ENCODE assay signal across 15 mouse cellular contexts in the genomic region with DNA sequence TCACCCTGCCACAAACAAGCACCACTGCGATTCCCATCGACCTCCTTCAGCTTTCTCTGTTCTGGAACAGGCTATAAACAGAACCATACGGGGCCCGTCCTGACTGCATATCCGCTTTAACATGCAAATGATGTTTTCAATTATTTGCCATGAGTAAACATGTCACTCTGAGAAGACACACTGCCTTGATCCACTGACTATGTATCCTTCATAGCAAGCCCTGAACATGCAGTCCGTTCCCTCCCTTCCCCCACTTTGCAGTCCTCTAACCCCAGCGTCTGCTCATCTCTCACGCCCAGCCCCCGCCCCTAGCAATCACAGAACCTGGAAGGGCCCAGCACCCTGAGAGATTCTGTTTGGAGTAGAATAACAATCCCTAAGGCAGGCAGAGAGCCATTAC.
DNase-seq lines count a peak whose midpoint lies in the region; ATAC-seq lines count a peak whose summit lies in the region.
"Had no signal": no experiment of that assay in that cellular context is flagged by ENCODE, and none has a peak within 500 bp of the region (broad histone marks: within the 10 kb centered on the region; RNA-seq: fewer than 3 reads in every experiment).

No protein-coding gene starts in this region.

- ATAC-seq in hindbrain, embryonic 13.5 days (ENCODE audit: low FRiP score) = no peak
- ATAC-seq in hindbrain, embryonic 16.5 days = no peak
- ATAC-seq in midbrain, embryonic 15.5 days (replicated peaks) = peak; percentile 16
- ATAC-seq: Patski had no signal

- H3K27ac ChIP-seq in hindbrain, embryonic 13.5 days = peak overlapping the region; percentile 44; the same call in 1 of the 2 replicates
- no peak overlapping the region for H3K27ac ChIP-seq in hindbrain, embryonic 16.5 days (ENCODE audit: low read depth, low read length)
- 0 out of 2 replicates have a peak overlapping the region, but pooled peaks have one; percentile 0 for H3K27ac ChIP-seq in embryonic facial prominence, embryonic 10.5 days (replicated peaks)
- no peak overlapping the region for H3K27ac ChIP-seq in midbrain, embryonic 15.5 days
- H3K27ac ChIP-seq: hindbrain, embryonic 15.5 days; lung, embryonic 15.5 days; neural tube, embryonic 12.5 days; stomach, postnatal 0 days had no signal

- H3K4me2 ChIP-seq in hindbrain, embryonic 13.5 days = no peak overlapping the region
- H3K4me2 ChIP-seq in hindbrain, embryonic 16.5 days (ENCODE audit: low read length) = no peak overlapping the region
- no peak overlapping the region for H3K4me2 ChIP-seq in midbrain, embryonic 15.5 days
- H3K4me2 ChIP-seq: hindbrain, embryonic 15.5 days; lung, embryonic 15.5 days; neural tube, embryonic 12.5 days had no signal

- H3K4me1 ChIP-seq in hindbrain, embryonic 13.5 days (replicated peaks) = peaks cover 39% of the 10 kb centered on the region
- H3K4me1 ChIP-seq in hindbrain, embryonic 16.5 days (ENCODE audit: control insufficient read depth, insufficient read depth, low read depth, low read length) = peaks cover 18% of the 10 kb centered on the region
- peaks cover 38% of the 10 kb centered on the region for H3K4me1 ChIP-seq in embryonic facial prominence, embryonic 10.5 days
- peaks cover 17% of the 10 kb centered on the region for H3K4me1 ChIP-seq in midbrain, embryonic 15.5 days

- no peaks in the 10 kb centered on the region; the same call in 1 of the 2 replicates for H3K9me3 ChIP-seq in hindbrain, embryonic 13.5 days
- H3K9me3 ChIP-seq in hindbrain, embryonic 16.5 days (ENCODE audit: control insufficient read depth, low read length) = no peaks in the 10 kb centered on the region
- no peaks in the 10 kb centered on the region for H3K9me3 ChIP-seq in embryonic facial prominence, embryonic 10.5 days
- no peaks in the 10 kb centered on the region for H3K9me3 ChIP-seq in midbrain, embryonic 15.5 days
- H3K9me3 ChIP-seq: hindbrain, embryonic 15.5 days; lung, embryonic 15.5 days; megakaryocyte, embryonic 14.5 days; neural tube, embryonic 12.5 days had no signal

- no peaks in the 10 kb centered on the region for H3K36me3 ChIP-seq in hindbrain, embryonic 13.5 days
- no peaks in the 10 kb centered on the region for H3K36me3 ChIP-seq in hindbrain, embryonic 16.5 days (ENCODE audit: control insufficient read depth, insufficient read depth, low read length)
- no peaks in the 10 kb centered on the region for H3K36me3 ChIP-seq in embryonic facial prominence, embryonic 10.5 days (replicated peaks)
- no peaks in the 10 kb centered on the region for H3K36me3 ChIP-seq in midbrain, embryonic 15.5 days (replicated peaks)
- H3K36me3 ChIP-seq: hindbrain, embryonic 15.5 days; lung, embryonic 15.5 days; neural tube, embryonic 12.5 days had no signal

- no peak overlapping the region for H3K9ac ChIP-seq in hindbrain, embryonic 13.5 days
- H3K9ac ChIP-seq in hindbrain, embryonic 16.5 days (ENCODE audit: low read depth, low read length) = no peak overlapping the region
- no peak overlapping the region for H3K9ac ChIP-seq in midbrain, embryonic 15.5 days
- H3K9ac ChIP-seq: hindbrain, embryonic 15.5 days; lung, embryonic 15.5 days; neural tube, embryonic 12.5 days had no signal

- H3K27me3 ChIP-seq in hindbrain, embryonic 13.5 days = peaks cover 19% of the 10 kb centered on the region; the same call in 1 of the 2 replicates
- no peaks in the 10 kb centered on the region for H3K27me3 ChIP-seq in hindbrain, embryonic 16.5 days (replicated peaks; ENCODE audit: control insufficient read depth, insufficient read depth, low read length)
- H3K27me3 ChIP-seq in embryonic facial prominence, embryonic 10.5 days (replicated peaks; ENCODE audit: low read depth, poor library complexity, severe bottlenecking) = peaks cover 82% of the 10 kb centered on the region
- 0 out of 2 replicates have a peak, but pooled peaks cover 8% of the 10 kb centered on the region for H3K27me3 ChIP-seq in midbrain, embryonic 15.5 days (replicated peaks)
- H3K27me3 ChIP-seq: hindbrain, embryonic 15.5 days; lung, embryonic 15.5 days had no signal

- 22% methylated on average over 9 of the region's 9 CpGs for WGBS in hindbrain, embryonic 13.5 days
- 21% methylated on average over 9 of the region's 9 CpGs for WGBS in hindbrain, embryonic 16.5 days
- 15% methylated on average over 9 of the region's 9 CpGs for WGBS in embryonic facial prominence, embryonic 10.5 days
- WGBS in midbrain, embryonic 15.5 days = 18% methylated on average over 9 of the region's 9 CpGs

- DNase-seq in ES-CJ7 (ENCODE audit: low read depth, low spot score) = peak; percentile 90
- DNase-seq in embryonic facial prominence, embryonic 10.5 days (ENCODE audit: low spot score) = peak; percentile 31
- DNase-seq in thymus, postnatal 36 days = no peak
- DNase-seq in frontal cortex, postnatal 10 days (ENCODE audit: low spot score in 2 of 2) = no peak
- DNase-seq: cerebellum, adult 2 months; thymus, postnatal 4 days had no signal

- no peak overlapping the region for H3K4me3 ChIP-seq in hindbrain, embryonic 13.5 days
- H3K4me3 ChIP-seq in hindbrain, embryonic 16.5 days (ENCODE audit: low read length) = no peak overlapping the region
- 0 out of 2 replicates have a peak overlapping the region, but pooled peaks have one; percentile 0 for H3K4me3 ChIP-seq in embryonic facial prominence, embryonic 10.5 days
- no peak overlapping the region for H3K4me3 ChIP-seq in midbrain, embryonic 15.5 days
- H3K4me3 ChIP-seq: hindbrain, embryonic 15.5 days; lung, embryonic 15.5 days; megakaryocyte, embryonic 14.5 days; neural tube, embryonic 12.5 days had no signal

Comparison
In these comparisons a context has a peak if more than half of its experiments do, and no peak if none do; other contexts are left out.
1. H3K27ac ChIP-seq: peak in hindbrain, embryonic 13.5 days (single experiment) and embryonic facial prominence, embryonic 10.5 days (single experiment); none in hindbrain, embryonic 16.5 days (single experiment) and midbrain, embryonic 15.5 days (single experiment).
2. DNase-seq: peak in ES-CJ7 (single experiment) and embryonic facial prominence, embryonic 10.5 days (single experiment); none in thymus, postnatal 36 days (0 of 2) and frontal cortex, postnatal 10 days (0 of 2).